Mouse (Mus musculus) embryonic facial prominence, embryonic 10.5 days (tissue): ENCODE data around the gene Bfar. TPM values are rescaled to one million over a fixed set of nuclear protein-coding genes. Genes with fewer than 3 reads are reported as not detected.
A peak's percentile ranks its signal among the peaks of the same experiment; 100 is the strongest.
"Not testable (repeated sequence)": the region's sequence is repeated elsewhere in the genome, so short reads cannot be mapped to it uniquely, and the experiment has no call there.

Source experiments
- DNase-seq: peaks from one replicate; pipeline ENCODE4 v3.0.0-alpha.2; 2017; ENCODE audit warnings: low spot score
- H3K27ac ChIP-seq: fragments of 300-500 bp; sonication (generic); replicated peaks from 2 replicates; pipeline ENCODE4 v1.5.1; 2016; ENCODE audit warnings: mild to moderate bottlenecking
- H3K27me3 ChIP-seq: fragments of 300-500 bp; sonication (generic); replicated peaks from 2 replicates; pipeline ENCODE4 v1.6.1; 2016; ENCODE audit warnings: low read depth, mild to moderate bottlenecking; ENCODE audit not compliant: poor library complexity, severe bottlenecking
- H3K36me3 ChIP-seq: fragments of 300-500 bp; sonication (generic); replicated peaks from 2 replicates; pipeline ENCODE4 v1.6.1; 2016; ENCODE audit warnings: mild to moderate bottlenecking, moderate library complexity
- H3K4me1 ChIP-seq: fragments of 300-500 bp; sonication (generic); 2 replicates; pipeline ENCODE4 v1.6.1; 2016
- H3K4me3 ChIP-seq: fragments of 300-500 bp; sonication (generic); 2 replicates; pipeline ENCODE4 v1.5.1; 2016; ENCODE audit warnings: mild to moderate bottlenecking, moderate library complexity
- H3K9me3 ChIP-seq: fragments of 300-500 bp; sonication (generic); 2 replicates; pipeline ENCODE4 v1.6.1; 2016; ENCODE audit warnings: mild to moderate bottlenecking
- WGBS: fragments of 180-500 bp; shearing (Covaris S2); methylation state at CpG from one replicate; pipeline ENCODE4 v1.1.7; 2016; 5-methylcytosine and 5-hydroxymethylcytosine counted together
- polyA plus RNA-seq: library from polyadenylated mRNA; unstranded; fragments of >200 nt; fragmentation: Nextera tagmentation; extraction: Ambion mirVana; gene quantifications from 2 replicates; pipeline ENCODE4 v1.2.1, GENCODE M21; 2016

The Bfar gene
- 34.5 and 37.2 TPM in 2 replicates for polyA plus RNA-seq

DNA sequence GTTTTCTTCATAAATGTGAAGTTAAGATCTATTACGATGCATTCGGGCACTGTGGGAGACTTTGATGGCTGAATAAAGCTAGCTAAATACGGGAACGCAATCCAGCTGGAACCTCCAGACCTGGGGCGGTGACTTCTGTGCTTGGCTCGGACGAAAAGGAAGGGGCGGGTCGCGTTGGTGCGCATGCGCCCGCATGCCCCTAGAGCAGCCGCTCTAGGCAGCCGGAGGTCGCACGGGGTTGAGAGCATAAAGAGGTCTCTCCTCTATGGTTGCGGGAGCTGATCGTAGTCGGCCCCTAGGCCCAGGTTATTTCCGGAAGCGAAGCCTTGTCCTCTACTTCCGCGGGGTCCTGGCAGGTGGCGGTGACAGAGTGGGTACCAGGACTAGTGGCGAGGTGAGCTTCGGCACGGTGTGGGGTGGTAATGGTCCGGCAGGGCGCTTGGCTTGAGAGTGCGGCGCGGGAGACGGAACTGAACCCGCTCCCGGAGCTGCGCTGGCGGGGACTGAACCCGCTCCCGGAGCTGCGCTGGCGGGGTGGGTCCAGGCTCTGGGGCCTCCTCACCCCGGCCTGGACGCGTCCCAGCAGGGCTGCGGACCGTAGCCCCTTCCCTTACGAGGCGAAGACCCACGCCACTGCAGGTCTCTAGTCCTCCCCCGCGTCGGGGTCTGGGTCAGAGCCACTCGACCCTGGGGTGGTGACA, at the start of gene Bfar, which contains the start of gene 3110001I22Rik:
TSS of gene Bfar (plus strand) at position 174 of the 701 bp plus-strand sequence.
TSS of gene 3110001I22Rik (plus strand) at position 245 of the 701 bp plus-strand sequence.
- Histone ChIP-seq H3K4me1 (peaks cover 18% of the 10 kb centered on the region), H3K27ac (peak within 1 kb of the TSS; percentile 89)

GRCm38 (mm10) chr16:13628345-13628744, 43.3 kb upstream of the Bfar start:
- no peak overlapping the region for H3K4me3 ChIP-seq
- no peak for DNase-seq
- no peaks in the 10 kb centered on the region for H3K9me3 ChIP-seq
- no peaks in the 10 kb centered on the region for H3K4me1 ChIP-seq
- H3K36me3 ChIP-seq = peaks cover 83% of the 10 kb centered on the region
- 54% methylated on average over 5 of the region's 5 CpGs for WGBS
- H3K27me3 ChIP-seq = no peaks in the 10 kb centered on the region
- no peak overlapping the region for H3K27ac ChIP-seq

More for the DNA sequence above, at the start of gene Bfar, which contains the start of gene 3110001I22Rik:
- H3K9me3 ChIP-seq = no peaks in the 10 kb centered on the region
- peak within 1 kb of the TSS; percentile 92 for H3K4me3 ChIP-seq
- no peaks in the 10 kb centered on the region for H3K27me3 ChIP-seq
- peaks cover 8% of the 10 kb centered on the region for H3K36me3 ChIP-seq
- WGBS = under 1% methylated on average over 54 of the region's 54 CpGs
- peak; percentile 94 for DNase-seq

DNA sequence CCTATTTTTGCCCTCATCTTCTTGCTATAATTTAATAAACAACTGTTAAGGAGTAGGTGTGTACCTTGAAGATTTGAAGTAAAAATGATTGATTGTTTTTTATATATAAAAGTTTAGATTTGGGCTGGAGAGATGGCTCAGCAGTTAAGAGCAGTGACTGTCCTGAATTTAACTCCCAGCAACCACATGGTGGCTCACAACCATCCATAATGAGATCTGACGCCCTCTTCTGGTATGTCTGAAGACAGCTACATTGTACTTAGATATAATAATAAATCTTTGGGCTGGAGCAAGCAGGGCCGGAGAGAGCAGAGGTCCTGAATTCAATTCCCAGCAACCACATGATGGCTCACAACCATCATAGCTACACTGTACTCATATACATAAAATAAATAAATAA, 33.5 kb upstream of the Bfar start:
- DNase-seq, H3K9me3 ChIP-seq, H3K27ac ChIP-seq, H3K4me3 ChIP-seq, H3K27me3 ChIP-seq, H3K4me1 ChIP-seq: not testable (repeated sequence)
- 47% methylated on average over 2 of the region's 2 CpGs for WGBS
- H3K36me3 ChIP-seq = peaks cover 59% of the 10 kb centered on the region

DNA sequence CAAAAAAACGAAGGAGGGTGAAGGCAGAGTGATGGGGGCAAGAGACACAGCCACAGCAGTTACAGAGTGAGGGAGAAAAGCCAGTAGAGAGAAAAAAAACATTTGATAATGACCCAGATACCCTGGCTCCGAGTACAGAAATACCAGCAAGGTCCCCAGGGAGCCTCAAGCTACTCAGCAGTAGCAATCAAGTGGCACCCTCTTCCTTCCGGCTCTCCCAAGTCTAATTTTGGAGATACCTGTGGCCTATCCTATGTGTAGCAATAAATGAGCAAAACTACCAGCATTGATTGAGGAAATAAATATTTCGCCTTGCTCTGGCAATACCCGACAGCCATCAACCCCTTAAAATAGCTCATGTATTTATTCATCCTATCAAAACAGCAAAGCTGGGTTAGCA, 32.1 kb upstream of the Bfar start:
- no peaks in the 10 kb centered on the region for H3K4me1 ChIP-seq
- H3K36me3 ChIP-seq = peaks cover 59% of the 10 kb centered on the region
- no peak overlapping the region for H3K27ac ChIP-seq
- no peaks in the 10 kb centered on the region for H3K27me3 ChIP-seq
- no peak for DNase-seq
- no peak overlapping the region for H3K4me3 ChIP-seq
- WGBS = 84% methylated on average over 5 of the region's 5 CpGs
- H3K9me3 ChIP-seq = no peaks in the 10 kb centered on the region

- H3K36me3 ChIP-seq = peaks cover 59% of the 10 kb centered on the region
- no peak overlapping the region for H3K27ac ChIP-seq
- 76% methylated on average over 7 of the region's 7 CpGs for WGBS
- no peaks in the 10 kb centered on the region for H3K9me3 ChIP-seq
- H3K4me1 ChIP-seq = no peaks in the 10 kb centered on the region
- DNase-seq = peak; percentile 12
- no peaks in the 10 kb centered on the region for H3K27me3 ChIP-seq
- no peak overlapping the region for H3K4me3 ChIP-seq
These were observed 31.6 kb upstream of the Bfar start for GRCm38 (mm10) chr16:13640064-13640463.

DNA sequence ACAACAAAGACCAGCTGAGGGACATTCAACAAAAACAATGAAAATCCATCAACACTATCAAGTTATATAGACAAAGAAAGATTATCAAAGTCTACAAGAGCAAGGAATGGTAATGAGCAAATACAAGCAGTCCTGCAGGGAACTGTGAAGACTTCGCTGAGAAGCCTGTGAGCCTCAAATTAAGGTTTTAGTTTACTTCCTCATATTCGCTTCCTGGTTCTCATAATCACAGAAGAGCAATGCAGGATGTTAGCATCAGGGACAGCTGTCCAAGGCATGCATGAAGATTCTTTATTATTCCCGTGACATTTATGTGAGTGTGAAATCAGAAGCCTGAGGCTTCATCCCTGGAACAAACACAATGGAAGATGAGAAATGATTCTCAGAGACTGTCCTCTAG, 27.2 kb upstream of the Bfar start:
- Histone ChIP-seq H3K9me3 (no peaks in the 10 kb centered on the region), H3K27me3 (no peaks in the 10 kb centered on the region), H3K27ac (no peak overlapping the region), H3K4me3 (no peak overlapping the region), H3K36me3 (peaks cover 61% of the 10 kb centered on the region), H3K4me1 (no peaks in the 10 kb centered on the region)
- no peak for DNase-seq
- 87% methylated on average over 3 of the region's 3 CpGs for WGBS

- 90% methylated on average over 4 of the region's 4 CpGs for WGBS
- peaks cover 66% of the 10 kb centered on the region for H3K36me3 ChIP-seq
These were observed 25.7 kb upstream of the Bfar start for GRCm38 (mm10) chr16:13645930-13646329.

DNA sequence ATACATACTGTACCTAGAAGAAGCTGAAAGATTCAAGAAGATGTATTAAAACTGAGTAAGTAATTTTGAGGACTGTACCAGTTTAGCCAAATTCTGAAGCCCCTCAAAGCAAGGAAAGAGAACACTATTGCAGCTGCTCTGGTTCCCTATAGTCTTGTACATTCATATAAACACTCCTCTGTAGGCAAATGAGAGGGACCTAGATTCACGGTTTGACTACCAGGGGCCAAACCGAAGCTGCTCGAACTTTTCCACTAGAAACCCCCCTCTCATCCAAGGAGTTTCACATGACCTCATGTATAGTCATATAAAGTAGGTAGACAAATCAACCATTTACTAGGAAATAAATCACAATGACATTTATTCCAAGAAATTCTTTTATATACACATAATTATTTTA, 12.8 kb upstream of the Bfar start:
- 90% methylated on average over 3 of the region's 3 CpGs for WGBS
- no peaks in the 10 kb centered on the region for H3K9me3 ChIP-seq
- H3K27me3 ChIP-seq = no peaks in the 10 kb centered on the region
- H3K36me3 ChIP-seq = peaks cover 81% of the 10 kb centered on the region
- H3K4me1 ChIP-seq = no peaks in the 10 kb centered on the region
- no peak for DNase-seq
- no peak overlapping the region for H3K27ac ChIP-seq
- H3K4me3 ChIP-seq = no peak overlapping the region

More at GRCm38 (mm10) chr16:13645930-13646329, 25.7 kb upstream of the Bfar start:
- no peak for DNase-seq
- Histone ChIP-seq H3K4me1 (no peaks in the 10 kb centered on the region), H3K9me3 (no peaks in the 10 kb centered on the region), H3K27me3 (no peaks in the 10 kb centered on the region), H3K27ac (no peak overlapping the region), H3K4me3 (no peak overlapping the region)

DNA sequence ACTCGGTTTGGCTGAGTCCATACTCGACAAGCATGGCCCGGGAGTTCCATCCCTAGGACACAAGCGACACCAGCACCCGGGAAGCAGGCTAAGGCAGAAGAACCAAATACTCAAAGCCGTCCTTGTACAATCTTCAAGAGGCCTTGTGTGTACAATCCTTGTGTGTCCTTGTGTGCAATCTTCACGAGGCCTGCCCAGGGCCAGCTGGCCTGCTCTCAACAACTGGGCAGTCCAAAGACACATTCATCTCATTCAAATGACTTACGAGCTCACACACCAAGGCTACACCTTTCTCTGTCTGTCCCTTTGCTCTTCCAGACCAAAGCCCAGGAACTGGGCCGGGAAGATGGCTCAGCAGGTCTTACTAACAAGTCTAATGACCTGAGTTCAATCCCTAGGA, 10.9 kb upstream of the Bfar start:
- no peaks in the 10 kb centered on the region for H3K4me1 ChIP-seq
- WGBS = 93% methylated on average over 9 of the region's 9 CpGs
- no peak overlapping the region for H3K4me3 ChIP-seq
- H3K36me3 ChIP-seq = peaks cover 77% of the 10 kb centered on the region
- no peak overlapping the region for H3K27ac ChIP-seq
- no peaks in the 10 kb centered on the region for H3K27me3 ChIP-seq
- DNase-seq = no peak
- no peaks in the 10 kb centered on the region for H3K9me3 ChIP-seq

- Histone ChIP-seq H3K4me1 (peaks cover 15% of the 10 kb centered on the region), H3K9me3 (no peaks in the 10 kb centered on the region), H3K36me3 (peaks cover 24% of the 10 kb centered on the region), H3K4me3 (peak within 1 kb of the TSS; percentile 85), H3K27me3 (no peaks in the 10 kb centered on the region), H3K27ac (peak within 1 kb of the TSS; percentile 90)
- peak; percentile 93 for DNase-seq
- under 1% methylated on average over 35 of the region's 35 CpGs for WGBS
These were observed 3.7 kb upstream of the Bfar start, which contains the start of gene Parn for GRCm38 (mm10) chr16:13667878-13668343. TSS of gene Parn (minus strand) at chr16:13668170.

GRCm38 (mm10) chr16:13668402-13669108, 3.1 kb upstream of the Bfar start:
- 80% methylated on average over 10 of the region's 10 CpGs for WGBS
- Histone ChIP-seq H3K4me1 (peaks cover 20% of the 10 kb centered on the region), H3K27me3 (no peaks in the 10 kb centered on the region), H3K4me3 (peak overlapping the region; percentile 85), H3K9me3 (no peaks in the 10 kb centered on the region), H3K36me3 (peaks cover 18% of the 10 kb centered on the region), H3K27ac (peak overlapping the region; percentile 90)
- no peak for DNase-seq

GRCm38 (mm10) chr16:13669282-13669681, 2.4 kb upstream of the Bfar start:
- Histone ChIP-seq H3K9me3 (no peaks in the 10 kb centered on the region), H3K27ac (no peak overlapping the region), H3K4me3 (no peak overlapping the region), H3K27me3 (no peaks in the 10 kb centered on the region), H3K4me1 (peaks cover 20% of the 10 kb centered on the region), H3K36me3 (peaks cover 15% of the 10 kb centered on the region)
- 95% methylated on average over 1 of the region's 1 CpGs for WGBS
- no peak for DNase-seq
